Mouse (Mus musculus) heart, adult 11 months (tissue): ENCODE results near the gene Pdpr.
"Not testable (repeated sequence)": the region's sequence is repeated elsewhere in the genome, so short reads cannot be mapped to it uniquely, and the experiment has no call there.

Source experiments
- DNase-seq: peaks from one replicate; pipeline ENCODE4 v3.0.0; 2022

Gene Pdpr

DNA sequence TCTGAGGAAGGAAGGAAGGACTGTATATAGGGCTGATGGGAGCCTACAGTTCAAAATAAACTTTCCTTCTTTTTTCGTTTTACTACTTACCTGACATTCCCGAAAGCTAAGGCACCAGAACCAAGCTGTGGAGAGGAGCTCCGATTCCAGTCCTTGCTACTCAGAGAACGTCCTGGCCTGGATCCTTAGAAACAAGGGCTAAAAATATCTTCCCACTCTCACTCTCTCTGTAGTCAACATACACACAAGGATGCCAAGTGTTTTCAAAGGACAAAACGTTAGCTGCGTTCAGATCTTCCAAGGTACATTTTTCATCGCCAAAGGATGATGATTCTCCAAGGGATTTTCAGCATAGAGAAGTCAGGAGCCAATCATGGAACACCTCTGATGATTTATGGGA, 2.7 kb upstream of the Pdpr start:
- no peak for DNase-seq

DNA sequence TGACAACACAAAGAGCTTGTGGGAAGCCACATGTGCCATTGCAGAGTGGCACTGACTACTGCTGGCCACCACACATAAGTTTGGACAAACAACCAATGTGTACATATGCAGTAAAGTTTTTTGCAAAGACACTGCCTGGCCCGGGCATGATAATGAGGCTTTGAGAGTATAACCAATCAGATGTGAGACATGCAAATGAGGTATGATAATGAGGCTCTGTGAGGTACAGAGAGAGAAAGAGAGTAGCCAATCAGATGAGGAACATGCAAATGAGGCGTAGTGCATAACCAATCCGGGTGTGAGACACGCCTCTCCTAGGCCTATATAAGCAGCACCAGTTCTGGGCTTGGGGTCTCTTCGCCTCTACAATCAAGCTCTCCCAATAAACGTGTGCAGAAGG, 2.1 kb upstream of the Pdpr start, which contains the start of gene Clec18a:
Gene Clec18a (minus strand): TSS at position 101 of the 400 bp plus-strand sequence.
- not testable (repeated sequence) for DNase-seq

DNA sequence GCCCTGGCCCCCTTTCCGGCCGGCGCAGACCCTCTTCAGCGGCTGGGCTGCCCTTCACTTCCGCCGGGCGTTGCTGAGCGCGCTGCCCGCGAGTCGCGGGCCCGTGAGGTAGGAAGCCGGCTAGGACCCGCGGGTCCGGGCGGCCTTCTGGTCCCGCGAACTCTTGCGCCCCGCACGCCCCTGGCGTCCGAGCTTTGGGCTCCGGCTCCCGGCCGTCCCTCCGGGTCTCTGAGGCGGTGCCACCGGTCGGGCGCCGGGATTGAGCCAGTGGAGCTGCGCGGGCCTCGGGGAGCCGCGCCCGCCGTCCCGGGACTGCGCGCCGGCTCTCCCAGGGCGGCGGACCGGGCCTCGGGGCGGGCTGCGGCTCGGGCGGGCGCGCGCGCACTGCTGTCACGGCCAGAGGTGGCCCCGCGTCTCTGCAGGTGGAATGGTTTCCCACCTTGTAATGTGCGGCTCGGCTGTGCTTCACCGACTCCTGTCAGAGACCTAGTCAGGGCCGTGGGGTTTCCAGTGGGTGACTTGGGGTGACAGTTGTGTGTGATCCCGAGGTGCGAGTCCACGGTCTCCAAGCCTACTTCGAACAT, 381 bp downstream of the Pdpr start:
- not testable (repeated sequence) for DNase-seq

DNA sequence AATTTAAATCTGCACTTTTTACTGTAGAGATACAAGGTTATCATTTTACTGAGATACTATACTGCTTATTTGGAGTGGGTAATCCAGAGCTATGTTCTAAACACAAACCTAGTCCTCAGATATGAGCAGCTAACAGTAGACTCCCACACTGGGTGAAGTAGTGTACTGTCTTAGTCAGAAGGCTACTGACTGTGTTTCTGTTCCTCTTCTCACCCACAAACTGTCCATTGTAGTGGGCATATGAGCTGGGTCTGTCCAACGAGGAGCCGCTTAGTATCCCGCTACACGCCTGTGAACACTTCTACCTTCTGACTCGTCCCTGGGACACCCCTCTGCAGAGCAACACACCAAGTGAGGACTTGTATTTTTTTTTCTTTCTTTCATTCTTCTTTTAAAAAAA, 20.5 kb downstream of the Pdpr start:
- DNase-seq, result no peak

DNA sequence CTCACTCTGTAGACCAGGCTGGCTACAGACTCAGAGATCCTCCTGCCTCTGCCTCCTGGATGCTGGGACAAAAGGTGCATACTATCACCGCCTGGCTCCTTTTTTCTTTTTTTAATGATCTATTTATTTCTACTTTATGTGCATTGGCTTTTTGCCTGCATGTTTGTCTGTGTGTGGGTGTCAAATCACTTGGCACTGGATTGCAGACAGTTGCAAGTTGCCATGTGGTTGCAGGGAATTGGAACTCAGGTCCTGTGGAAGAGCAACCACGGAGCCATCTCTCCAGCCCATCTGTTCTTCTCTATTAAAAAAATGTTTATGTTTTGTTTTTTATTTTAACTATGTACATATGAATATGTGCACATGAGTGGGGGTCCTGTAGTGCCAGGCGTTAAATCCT, 25.1 kb downstream of the Pdpr start:
- no peak for DNase-seq

DNA sequence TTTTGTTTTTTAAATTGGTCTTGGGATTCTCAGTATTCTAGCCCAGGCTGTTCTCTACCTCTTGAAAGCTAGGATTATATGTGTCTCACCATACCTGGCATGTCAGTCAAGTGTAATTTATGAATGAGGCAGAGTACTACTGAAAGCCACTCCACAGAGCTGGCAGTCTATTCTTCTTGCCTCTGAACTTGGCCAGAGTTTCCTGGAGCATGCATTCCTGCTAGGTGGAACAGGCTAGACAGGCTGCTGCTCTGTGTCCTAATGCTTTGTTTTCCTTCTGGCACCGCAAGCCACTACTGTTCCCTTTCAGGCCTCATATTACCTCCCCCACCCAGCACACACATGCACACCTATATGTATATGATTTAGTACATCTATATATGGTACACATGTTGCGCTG, 36.3 kb downstream of the Pdpr start:
- DNase-seq, result no peak

DNA sequence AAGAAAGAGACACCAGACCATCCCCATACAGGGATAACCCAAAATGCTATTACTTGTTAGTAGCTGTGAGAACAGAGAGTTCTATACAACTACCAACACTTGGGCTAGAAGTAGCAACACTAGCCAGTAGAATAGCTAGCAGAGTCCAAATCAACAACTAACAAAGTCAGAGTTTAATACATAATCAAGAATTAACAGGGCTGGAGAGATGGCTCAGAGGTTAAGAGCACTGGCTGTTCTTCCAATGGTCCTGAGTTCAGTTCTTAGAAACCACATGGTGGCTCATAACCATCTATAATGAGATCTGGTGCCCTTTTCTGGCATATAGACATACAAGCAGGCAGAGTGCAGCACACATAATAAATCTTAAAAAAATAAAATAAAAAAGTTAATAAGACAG, 48.1 kb downstream of the Pdpr start:
- no peak for DNase-seq

DNA sequence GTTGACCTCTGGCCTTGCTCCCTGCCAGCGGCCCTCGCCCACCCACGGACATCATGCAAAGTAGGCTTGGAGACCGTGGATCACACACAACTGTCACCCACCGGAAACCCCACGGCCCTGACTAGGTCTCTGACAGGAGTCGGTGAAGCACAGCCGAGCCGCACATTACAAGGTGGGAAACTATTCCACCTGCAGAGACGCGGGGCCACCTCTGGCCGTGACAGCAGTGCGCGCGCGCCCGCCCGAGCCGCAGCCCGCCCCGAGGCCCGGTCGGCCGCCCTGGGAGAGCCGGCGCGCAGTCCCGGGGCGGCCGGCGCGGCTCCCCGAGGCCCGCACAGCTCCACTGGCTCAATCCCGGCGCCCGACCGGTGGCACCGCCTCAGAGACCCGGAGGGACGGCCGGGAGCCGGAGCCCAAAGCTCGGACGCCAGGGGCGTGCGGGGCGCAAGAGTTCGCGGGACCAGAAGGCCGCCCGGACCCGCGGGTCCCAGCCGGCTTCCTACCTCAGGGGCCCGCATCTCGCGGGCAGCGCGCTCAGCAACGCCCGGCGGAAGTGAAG, 50.5 kb downstream of the Pdpr start:
- DNase-seq, result not testable (repeated sequence)

DNA sequence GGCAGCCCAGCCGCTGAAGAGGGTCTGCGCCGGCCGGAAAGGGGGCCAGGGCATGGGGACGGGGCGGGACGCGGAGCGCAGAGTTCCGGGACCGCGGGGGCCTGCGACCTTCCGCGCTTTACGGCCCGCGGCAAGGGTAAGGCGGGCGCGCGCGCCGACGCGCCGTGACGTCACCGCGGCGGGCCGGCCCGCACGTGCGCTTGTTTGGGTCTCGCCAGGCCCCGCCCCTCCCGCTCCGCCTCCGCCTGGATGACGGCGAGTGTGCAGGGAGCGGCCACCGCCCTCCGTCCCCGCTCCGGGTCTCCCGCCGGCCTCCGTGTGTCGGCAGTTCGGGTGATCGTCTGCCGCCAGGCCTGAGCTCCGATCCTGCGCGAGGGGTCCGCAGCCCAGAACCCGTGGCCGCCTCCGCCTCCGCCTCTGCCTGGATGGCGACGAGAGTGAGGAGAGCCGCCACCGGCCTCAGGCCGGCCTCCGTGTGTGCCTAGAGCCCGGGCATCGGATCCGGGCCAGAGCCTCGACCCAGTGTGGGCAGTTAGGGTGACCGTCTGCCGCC, 51.1 kb downstream of the Pdpr start:
- DNase-seq, result peak; percentile 100

DNA sequence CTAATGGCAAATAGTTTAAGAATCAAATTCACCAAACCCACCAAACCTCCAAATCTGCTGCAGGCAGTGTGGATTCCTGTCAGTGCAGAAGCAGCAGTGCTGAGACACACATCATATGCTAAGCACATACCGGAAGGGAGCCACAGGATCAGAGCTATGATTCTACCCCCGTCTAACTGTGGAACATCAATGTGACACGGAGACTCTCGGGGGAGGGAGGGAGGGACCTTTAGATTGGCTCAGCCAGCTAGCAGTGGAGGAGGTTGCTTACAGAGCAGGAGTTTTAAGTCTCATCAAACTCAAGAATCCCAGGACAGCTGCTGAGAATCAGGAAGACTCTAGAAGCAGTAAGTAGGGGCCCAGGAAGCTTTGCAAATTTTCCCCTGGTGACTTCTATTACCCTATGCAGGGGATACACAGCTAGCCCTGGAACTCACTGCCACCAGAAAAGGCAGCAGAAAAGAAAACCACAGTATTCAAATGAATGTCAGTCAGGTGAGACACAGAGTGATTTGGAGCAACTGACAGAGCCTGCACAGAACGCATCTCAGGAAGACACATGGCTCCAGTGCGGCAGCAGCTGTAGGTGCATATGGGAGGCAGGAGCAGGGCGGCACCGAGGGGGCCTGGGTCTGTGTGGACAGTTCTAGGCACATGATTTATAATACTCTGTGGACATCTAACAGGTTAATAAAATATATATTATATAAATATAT, 61.4 kb downstream of the Pdpr start:
- DNase-seq, result no peak

DNA sequence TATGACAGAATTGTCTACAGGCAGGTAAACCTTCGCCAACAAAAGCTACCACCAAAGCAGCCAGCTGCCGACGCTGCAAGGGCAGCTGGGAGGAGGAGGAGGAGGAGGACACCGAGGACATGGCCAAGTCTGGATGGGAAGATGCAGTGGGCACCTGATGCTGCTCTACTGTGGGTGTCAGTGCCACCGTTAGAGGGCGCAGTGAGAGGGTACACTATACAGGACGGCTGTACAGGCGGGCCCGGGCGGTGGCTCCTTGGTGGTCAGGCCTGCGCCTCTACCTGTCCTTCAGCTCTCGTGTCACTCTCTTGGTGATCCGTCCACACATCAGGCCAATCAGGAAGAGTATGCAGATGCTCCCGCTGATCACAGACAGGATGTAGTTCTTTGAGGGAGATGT, 63.2 kb downstream of the Pdpr start:
- peak; percentile 93 for DNase-seq

DNA sequence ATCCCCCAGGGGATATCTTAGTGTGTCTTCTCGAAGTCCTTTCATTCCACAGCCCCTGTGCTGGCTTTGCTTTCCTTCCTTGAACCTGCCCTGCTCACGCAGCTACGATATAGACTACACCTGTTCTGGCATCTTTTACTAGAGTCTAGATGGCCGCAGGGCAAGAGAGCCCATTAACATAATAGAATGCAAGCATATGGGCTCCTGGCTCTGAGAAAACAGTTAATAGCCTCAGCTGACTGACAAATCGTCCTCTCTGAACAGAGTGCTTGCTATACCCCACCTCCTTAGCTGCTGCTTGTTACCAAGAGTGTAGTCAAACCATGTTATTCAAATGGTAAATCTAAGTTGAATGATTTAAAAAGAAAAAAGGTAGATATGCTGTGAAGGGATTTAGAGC, 77.2 kb downstream of the Pdpr start:
- no peak for DNase-seq

DNA sequence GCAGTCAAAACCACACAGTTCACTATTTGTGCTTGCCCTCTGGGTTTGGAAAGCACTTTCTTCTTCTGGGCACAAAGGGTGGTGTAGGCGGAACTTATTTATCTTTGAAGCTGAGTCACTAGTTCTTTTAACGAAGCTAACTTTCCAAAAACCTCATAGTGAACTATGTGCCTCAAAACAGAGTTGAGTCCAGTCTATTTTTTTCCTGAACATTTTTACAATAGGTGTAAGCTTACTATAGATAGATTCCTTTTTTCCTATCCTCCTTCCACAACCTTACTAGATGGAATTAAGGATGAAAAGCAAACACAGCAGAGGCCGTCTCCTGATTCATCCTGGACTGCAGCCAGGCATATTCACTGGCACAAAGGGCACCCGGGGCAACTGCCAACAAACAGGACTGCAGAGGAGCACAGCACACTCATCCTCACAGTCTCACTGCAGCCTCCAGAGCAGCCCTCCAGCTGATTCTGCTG, 91.1 kb downstream of the Pdpr start:
- peak; percentile 94 for DNase-seq
